Mouse (Mus musculus) thymus, postnatal 4 days (tissue): ENCODE measurements at regions not wholly inside any gene's neighbourhood (a gene's known extent, or its start where the extent isn't known, plus 50 kb on each side); places are given as distances from the start of the nearest gene placed in this dataset.

Source experiments
- DNase-seq: peaks from one replicate; pipeline ENCODE4 v3.0.0; 2021

GRCm38 (mm10) chr8:116837991-116838390 lies 83.3 kb downstream of the Cmc2 start:
- DNase-seq: no peak

DNA sequence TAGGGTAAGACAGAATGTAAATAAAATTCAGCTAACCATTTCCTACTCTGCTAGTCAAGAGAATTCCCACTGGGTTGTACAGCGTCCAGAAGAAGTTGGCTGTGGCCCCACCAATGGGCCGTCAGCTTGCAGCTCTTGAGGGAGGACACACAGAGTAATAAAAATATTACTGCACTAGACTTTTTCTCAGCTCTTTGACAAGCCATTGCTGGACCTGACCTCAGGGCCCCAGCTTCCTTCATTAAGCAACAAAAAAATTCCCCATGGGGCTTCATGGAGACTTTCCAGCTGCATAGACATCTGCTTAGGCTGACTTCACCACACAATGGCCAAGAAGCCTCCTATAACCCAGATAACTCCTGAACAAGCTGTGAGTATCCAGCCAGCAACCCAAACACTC lies 89.1 kb downstream of the Cmc2 start:
- DNase-seq: no peak

- DNase-seq: no peak
Measured at GRCm38 (mm10) chr8:116829631-116830030, 91.6 kb downstream of the Cmc2 start.

DNA sequence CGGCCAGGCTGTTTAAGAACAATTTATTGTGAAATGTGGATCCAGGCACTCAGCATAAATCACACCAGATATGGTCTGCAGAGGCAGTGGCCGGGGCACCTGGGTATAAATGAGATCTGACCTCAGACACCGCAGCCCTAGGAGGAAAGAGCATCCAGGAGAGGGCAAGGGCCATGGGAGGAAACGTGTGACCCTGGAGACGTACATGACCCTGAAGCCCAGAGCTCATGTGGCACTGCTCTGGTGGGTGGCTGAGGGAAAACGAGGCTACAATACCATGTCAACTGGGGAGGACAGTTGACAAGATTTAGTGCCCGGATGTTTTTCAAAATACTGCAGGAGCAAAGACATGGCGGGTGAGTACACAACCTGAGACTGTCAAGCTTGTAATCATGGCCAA lies 93.0 kb downstream of the Cmc2 start:
- DNase-seq: no peak

DNA sequence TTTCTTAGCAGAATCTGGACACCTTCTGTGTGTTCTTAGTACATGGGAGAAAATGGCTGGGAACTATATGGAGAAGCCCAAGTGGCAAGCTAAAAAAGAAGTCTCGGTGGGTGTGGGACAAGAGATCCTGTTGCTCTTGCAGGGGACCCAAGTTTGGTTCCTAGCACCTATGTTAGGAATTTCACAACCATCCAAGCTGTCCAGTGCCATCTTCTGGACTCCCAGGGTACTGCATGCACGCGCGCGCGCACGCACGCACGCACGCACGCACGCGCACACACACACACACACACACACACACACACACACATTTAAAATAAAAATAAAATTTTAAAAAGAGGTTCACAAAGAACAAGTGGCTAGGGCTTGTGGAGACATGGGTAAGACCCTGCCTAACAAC lies 94.1 kb downstream of the Cmc2 start:
- DNase-seq: peak; percentile 16

DNA sequence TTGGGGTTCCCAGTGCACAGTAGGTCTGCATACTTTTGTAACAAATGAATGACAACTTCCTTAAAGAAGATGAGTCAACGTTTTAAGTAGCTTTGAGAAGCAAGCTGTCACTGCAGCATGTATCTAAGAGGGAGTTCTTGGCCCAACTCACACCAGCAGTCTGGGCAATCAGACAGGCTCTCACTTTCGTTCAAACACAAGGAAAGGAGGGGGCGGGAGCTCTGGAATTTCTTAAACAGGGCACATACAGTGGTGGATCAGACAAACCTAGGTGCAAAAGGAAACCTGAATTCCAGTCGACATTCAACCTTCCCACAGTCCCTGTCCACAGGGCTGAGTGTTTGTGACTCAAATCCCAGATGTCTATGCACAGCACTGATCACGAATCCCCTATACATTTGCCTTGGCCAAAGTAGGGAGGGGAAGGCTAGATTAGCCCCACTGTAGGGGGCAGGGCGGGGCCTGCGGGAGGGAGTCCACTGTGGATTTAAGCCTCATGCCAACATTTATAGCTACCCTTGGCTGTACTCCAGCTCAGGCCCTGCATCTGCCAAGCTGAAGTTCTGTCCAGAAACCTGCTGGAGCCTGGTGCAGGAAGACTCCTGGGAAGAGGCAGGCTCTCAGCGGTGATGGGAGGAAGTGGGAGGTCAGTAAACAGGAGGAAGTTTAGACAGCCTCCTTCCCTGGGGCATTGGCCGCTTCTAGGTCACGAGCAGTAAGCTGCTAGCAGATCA lies 81.5 kb upstream of the Cdyl2 start:
- DNase-seq: no peak

GRCm38 (mm10) chr8:116801313-116801712 lies 68.5 kb upstream of the Cdyl2 start:
- DNase-seq: no peak

GRCm38 (mm10) chr8:116800636-116801035 lies 67.8 kb upstream of the Cdyl2 start:
- no peak for DNase-seq

DNA sequence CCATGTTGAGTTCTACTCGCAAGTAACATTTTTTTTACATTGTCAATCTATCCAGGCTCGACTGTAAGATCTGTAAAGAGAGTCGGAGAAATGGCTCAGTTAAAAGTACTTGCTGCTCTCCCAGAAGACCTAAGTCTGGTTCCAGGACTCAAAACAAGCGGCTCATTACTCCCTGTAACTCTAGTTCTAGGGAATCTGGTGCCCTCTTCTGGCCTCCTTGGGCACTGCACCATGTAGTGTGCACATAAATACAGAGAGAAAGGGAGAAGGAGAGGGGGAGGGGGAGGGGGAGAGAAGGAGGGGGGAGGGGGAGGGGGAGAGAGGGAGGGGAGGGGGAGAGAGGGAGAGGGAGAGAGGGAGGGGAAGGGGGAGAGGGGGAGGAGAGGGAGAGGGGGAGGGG lies 66.2 kb upstream of the Cdyl2 start:
- peak; percentile 12 for DNase-seq

- DNase-seq: no peak
Measured at GRCm38 (mm10) chr8:116795713-116796112, 62.9 kb upstream of the Cdyl2 start.

- DNase-seq: no peak
Measured at GRCm38 (mm10) chr8:116793107-116793506, 60.3 kb upstream of the Cdyl2 start.

DNA sequence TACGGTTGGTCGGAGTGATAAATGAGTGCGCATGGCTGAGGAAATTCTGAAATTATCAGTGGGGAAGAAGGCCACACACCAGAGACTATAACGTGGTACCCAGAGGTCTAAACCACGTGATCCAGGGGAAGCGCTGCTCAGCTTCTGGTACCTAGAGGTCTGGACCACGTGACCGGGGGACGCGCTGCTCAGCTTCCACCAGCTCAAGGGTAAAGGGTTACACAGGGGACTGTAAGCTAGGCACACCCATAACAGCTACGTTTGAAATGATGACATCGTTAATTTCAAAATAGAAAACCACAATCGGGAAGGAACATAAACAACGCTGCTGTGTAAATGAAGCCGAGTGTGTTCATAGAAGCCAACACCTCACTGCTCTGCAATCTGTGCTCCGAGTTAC lies 57.5 kb upstream of the Cdyl2 start:
- DNase-seq: no peak
